Mouse (Mus musculus) CH12.LX (cell line): ENCODE measurements at regions not wholly inside any gene's neighbourhood (a gene's known extent, or its start where the extent isn't known, plus 50 kb on each side); places are given as distances from the start of the nearest gene placed in this dataset.

Source experiments
- DNase-seq: peaks from one replicate; pipeline ENCODE4 v3.0.0-alpha.2; 2013; ENCODE audit errors: extremely low read depth
- H3K27ac ChIP-seq: 2 replicates; pipeline ENCODE4 v1.5.1; 2012; ENCODE audit warnings: low read depth, mild to moderate bottlenecking, control low read depth, moderate library complexity; ENCODE audit not compliant: insufficient read depth
- H3K27me3 ChIP-seq: replicated peaks from 2 replicates; pipeline ENCODE3; 2012; ENCODE audit warnings: inconsistent platforms
- H3K36me3 ChIP-seq, 2 experiments: replicated peaks in 1 of 2; 2 replicates each; pipeline versions ENCODE3 to v1.6.1; 2012; ENCODE audit warnings: inconsistent platforms in 1 of 2, low read length in 1 of 2, mild to moderate bottlenecking in 1 of 2, mixed read lengths in 1 of 2, moderate library complexity in 1 of 2; ENCODE audit not compliant: control insufficient read depth in 1 of 2, insufficient read depth in 1 of 2
- H3K4me1 ChIP-seq, 2 experiments: 2 replicates each; pipeline ENCODE4 v1.6.1; 2012; ENCODE audit warnings: inconsistent platforms in 1 of 2, moderate library complexity in 1 of 2; ENCODE audit not compliant: insufficient read depth in 2 of 2, control insufficient read depth in 1 of 2
- H3K4me2 ChIP-seq: 2 replicates; pipeline ENCODE4 v1.6.1; 2012; ENCODE audit warnings: low read depth, mild to moderate bottlenecking, control low read depth; ENCODE audit not compliant: poor library complexity, insufficient read depth, severe bottlenecking
- H3K4me3 ChIP-seq, 3 experiments: fragments of 150-350 bp in 1 of 3; sonication (generic) in 1 of 3; replicated peaks in 1 of 3; 2 replicates each; pipeline versions ENCODE3 to v1.5.1; 2011 to 2012; ENCODE audit warnings: low read depth in 2 of 3, low read length in 2 of 3, mild to moderate bottlenecking in 2 of 3, moderate library complexity in 2 of 3, control low read depth in 1 of 3, improper control_type of control experiment in 1 of 3, inconsistent platforms in 1 of 3, mixed read lengths in 1 of 3; ENCODE audit not compliant: poor library complexity in 1 of 3
- H3K79me2 ChIP-seq: replicated peaks from 2 replicates; pipeline ENCODE4 v1.6.1; 2012; ENCODE audit warnings: mild to moderate bottlenecking, moderate library complexity; ENCODE audit not compliant: control insufficient read depth, poor library complexity, insufficient read depth, severe bottlenecking; ENCODE audit errors: extremely low read depth
- H3K9ac ChIP-seq: 2 replicates; pipeline ENCODE4 v1.6.1; 2012; ENCODE audit warnings: low read depth, mild to moderate bottlenecking, control low read depth, moderate library complexity; ENCODE audit not compliant: insufficient read depth
- H3K9me3 ChIP-seq: replicated peaks from 2 replicates; pipeline ENCODE3; 2012; ENCODE audit warnings: low read length, inconsistent platforms, mixed read lengths
- BHLHE40 ChIP-seq: IDR thresholded peaks from 2 replicates; pipeline ENCODE4 v1.6.1; 2011; ENCODE audit warnings: mild to moderate bottlenecking, low read depth, low read length, improper control_type of control experiment
- CTCF ChIP-seq, 2 experiments: IDR thresholded peaks in 1 of 2; conservative IDR thresholded peaks in 1 of 2; 2 replicates each; pipeline ENCODE4 v1.5.1; 2011 to 2012; ENCODE audit warnings: low read depth in 2 of 2, low read length in 2 of 2, improper control_type of control experiment in 1 of 2, inconsistent platforms in 1 of 2, mild to moderate bottlenecking in 1 of 2, moderate library complexity in 1 of 2
- ELF1 ChIP-seq: IDR thresholded peaks from 2 replicates; pipeline ENCODE4 v1.6.1; 2014; ENCODE audit warnings: low read depth, mild to moderate bottlenecking, inconsistent platforms, low read length, improper control_type of control experiment
- GABPA ChIP-seq: IDR thresholded peaks from 2 replicates; pipeline ENCODE4 v1.6.1; 2012; ENCODE audit warnings: low read depth, low read length, improper control_type of control experiment, inconsistent platforms; ENCODE audit not compliant: insufficient replicate concordance
- HCFC1 ChIP-seq: IDR thresholded peaks from 2 replicates; pipeline ENCODE4 v1.6.1; 2012; ENCODE audit warnings: low read depth, mild to moderate bottlenecking, inconsistent platforms, low read length, improper control_type of control experiment
- IRF4 ChIP-seq: IDR thresholded peaks from 2 replicates; pipeline ENCODE4 v1.6.1; 2014; ENCODE audit warnings: low read depth, mild to moderate bottlenecking, inconsistent platforms, low read length, improper control_type of control experiment
- JUN ChIP-seq: IDR thresholded peaks from 2 replicates; pipeline ENCODE4 v1.6.1; 2011; ENCODE audit warnings: low read depth, mild to moderate bottlenecking, low read length, improper control_type of control experiment, moderate library complexity; ENCODE audit not compliant: insufficient read depth
- JUND ChIP-seq: conservative IDR thresholded peaks from 2 replicates; pipeline ENCODE4 v1.6.1; 2011; ENCODE audit warnings: low read depth, low read length, improper control_type of control experiment
- MEF2A ChIP-seq: IDR thresholded peaks from 2 replicates; pipeline ENCODE4 v1.6.1; 2014; ENCODE audit warnings: low read depth, mild to moderate bottlenecking, inconsistent platforms, low read length, improper control_type of control experiment, borderline replicate concordance
- MYC ChIP-seq: IDR thresholded peaks from 2 replicates; pipeline ENCODE4 v1.6.1; 2011; ENCODE audit warnings: low read depth, mild to moderate bottlenecking, improper control_type of control experiment, low read length
- NRF1 ChIP-seq: IDR thresholded peaks from 2 replicates; pipeline ENCODE4 v1.6.1; 2014; ENCODE audit warnings: low read depth, mild to moderate bottlenecking, inconsistent platforms, low read length, improper control_type of control experiment, moderate library complexity
- PAX5 ChIP-seq: IDR thresholded peaks from 2 replicates; pipeline ENCODE4 v1.6.1; 2012; ENCODE audit warnings: low read length, inconsistent platforms, mixed read lengths
- RCOR1 ChIP-seq: conservative IDR thresholded peaks from 2 replicates; pipeline ENCODE4 v1.6.1; 2012; ENCODE audit warnings: low read depth, mild to moderate bottlenecking, inconsistent platforms, low read length, improper control_type of control experiment
- SMC3 ChIP-seq: IDR thresholded peaks from 2 replicates; pipeline ENCODE4 v1.6.1; 2011; ENCODE audit warnings: low read depth, low read length, improper control_type of control experiment
- TBP ChIP-seq: conservative IDR thresholded peaks from 2 replicates; pipeline ENCODE4 v1.6.1; 2011; ENCODE audit warnings: low read depth, low read length, improper control_type of control experiment
- TCF12 ChIP-seq: IDR thresholded peaks from 2 replicates; pipeline ENCODE4 v1.6.1; 2014; ENCODE audit warnings: low read depth, mild to moderate bottlenecking, inconsistent platforms, low read length, improper control_type of control experiment
- UBTF ChIP-seq: IDR thresholded peaks from 2 replicates; pipeline ENCODE4 v1.6.1; 2012; ENCODE audit warnings: low read depth, mild to moderate bottlenecking, inconsistent platforms, low read length, improper control_type of control experiment, moderate library complexity
- USF1 ChIP-seq: IDR thresholded peaks from 2 replicates; pipeline ENCODE4 v1.6.1; 2014; ENCODE audit warnings: low read depth, mild to moderate bottlenecking, inconsistent platforms, low read length, improper control_type of control experiment
- ZKSCAN1 ChIP-seq: IDR thresholded peaks from 2 replicates; pipeline ENCODE4 v1.6.1; 2012; ENCODE audit warnings: low read depth, inconsistent platforms, low read length, improper control_type of control experiment, borderline replicate concordance
- ZMIZ1 ChIP-seq: IDR thresholded peaks from 2 replicates; pipeline ENCODE4 v1.6.1; 2012; ENCODE audit warnings: low read depth, mild to moderate bottlenecking, inconsistent platforms, low read length, improper control_type of control experiment
- ZNF384 ChIP-seq: IDR thresholded peaks from 2 replicates; pipeline ENCODE4 v1.6.1; 2012; ENCODE audit warnings: low read depth, low read length, improper control_type of control experiment, inconsistent platforms
- dilution Hi-C: fragments of 300-500 bp; cut with MboI; formaldehyde crosslinking; loops from 2 replicates; pipeline ENCODE4 v1.14.3; 2020; ENCODE audit warnings: low sequenced_read_pairs; ENCODE audit not compliant: extremely low pct_unique_long_range_greater_than_20kb, extremely low pct_ligation_motif_present
- in situ Hi-C: fragments of 300-500 bp; cut with MboI; formaldehyde crosslinking; loops from 3 replicates; pipeline ENCODE4 v1.14.3; 2019; ENCODE audit warnings: low sequenced_read_pairs, low pct_ligation_motif_present, low pct_unique_long_range_greater_than_20kb, mixed read lengths

DNA sequence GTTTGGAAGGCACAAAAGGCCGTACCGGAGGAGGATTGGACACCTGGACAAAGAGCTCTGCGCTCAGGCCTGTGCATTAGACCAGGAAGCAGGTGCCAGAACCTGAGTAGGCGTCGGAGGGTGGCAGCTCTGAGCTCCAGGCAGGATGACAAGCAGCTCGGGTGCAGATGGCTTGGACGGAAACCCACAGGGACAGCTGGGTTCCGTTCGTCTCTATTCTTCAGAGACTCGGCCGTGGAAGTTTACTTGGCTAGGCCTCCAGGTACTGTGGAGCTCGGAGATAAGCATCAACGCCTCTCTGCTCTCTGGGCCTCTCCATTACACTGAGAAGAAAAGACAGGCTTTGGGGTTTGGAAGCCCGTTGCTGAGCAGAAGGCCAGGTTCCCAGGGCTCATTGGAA, 868.5 kb upstream of the Car8 start:
- dilution Hi-C loops: no loop called here

DNA sequence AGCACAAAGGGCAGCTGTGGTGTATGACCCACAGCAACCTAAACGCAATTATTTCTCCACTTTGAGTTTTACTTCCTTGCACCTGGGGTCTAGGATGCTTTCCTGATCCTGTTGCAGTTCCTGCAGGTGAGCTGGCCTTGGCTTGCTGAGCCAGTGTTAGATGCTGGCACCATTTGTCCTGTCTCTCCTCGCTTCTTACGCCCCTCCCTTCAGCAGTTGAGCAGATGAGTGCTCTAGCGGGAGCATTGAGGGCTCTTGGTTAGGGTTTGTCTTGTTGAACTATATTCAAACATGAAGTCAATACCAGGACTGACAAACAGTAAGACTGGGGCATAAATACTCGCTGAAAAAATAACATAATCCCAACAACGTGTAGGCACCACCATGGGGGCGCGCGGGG, 867.9 kb upstream of the Car8 start:
- TF ChIP-seq IRF4 (no peak), ZNF384 (no peak), ZMIZ1 (no peak), GABPA (no peak), CTCF (conservative IDR thresholded peaks at IDR 0.05 in 1 of 2, IDR thresholded peaks at IDR 0.05 in 1 of 2; ENCODE audit: low read depth in 2 of 2, low read length in 2 of 2) (no peak), USF1 (no peak), TBP (no peak), MEF2A (no peak), BHLHE40 (no peak)
- TF ChIP-seq, all 38 proteins: peak for 0
- DNase-seq: no peak
- dilution Hi-C loops: no loop called here

More for the DNA sequence above, 868.5 kb upstream of the Car8 start:
- Histone ChIP-seq H3K9me3 (peaks cover 7% of the 10 kb centered on the region), H3K27ac (no peak overlapping the region), H3K4me1 (peaks cover 0 to 7% of the 10 kb centered on the region in 2 experiments; a peak in 2 of 4 replicates), H3K36me3 (no peaks in the 10 kb centered on the region), H3K4me2 (no peak overlapping the region), H3K9ac (no peak overlapping the region), H3K27me3 (no peaks in the 10 kb centered on the region), H3K79me2 (no peaks in the 10 kb centered on the region), H3K4me3 (no peak overlapping the region)
- DNase-seq: no peak
- in situ Hi-C loops: no loop called here
- TF ChIP-seq CTCF (conservative IDR thresholded peaks at IDR 0.05 in 1 of 2, IDR thresholded peaks at IDR 0.05 in 1 of 2; ENCODE audit: low read depth in 2 of 2, low read length in 2 of 2) (no peak), SMC3 (no peak), IRF4 (no peak), UBTF (no peak), HCFC1 (no peak), ELF1 (no peak), MEF2A (no peak), USF1 (no peak), NRF1 (no peak), TCF12 (no peak), ZNF384 (no peak), PAX5 (no peak), ZKSCAN1 (no peak), RCOR1 (no peak), ZMIZ1 (no peak), JUN (no peak), GABPA (no peak), MYC (no peak), JUND (no peak)

More for the DNA sequence above, 867.9 kb upstream of the Car8 start:
- no peaks in the 10 kb centered on the region for H3K36me3 ChIP-seq
- H3K9ac ChIP-seq: no peak overlapping the region
- in situ Hi-C loops: no loop called here
- no peak overlapping the region for H3K4me2 ChIP-seq
- H3K4me1 ChIP-seq: peaks cover 0 to 7% of the 10 kb centered on the region in 2 experiments; a peak in 2 of 4 replicates
- H3K4me3 ChIP-seq: no peak overlapping the region
- H3K27me3 ChIP-seq: no peaks in the 10 kb centered on the region
- no peaks in the 10 kb centered on the region for H3K79me2 ChIP-seq
- H3K9me3 ChIP-seq: peaks cover 7% of the 10 kb centered on the region
- H3K27ac ChIP-seq: no peak overlapping the region
